In genomic region chr9:80066367-80067220, GRCm38 (mm10) we compare ENCODE assay signal across 8 mouse cellular contexts. TPM values are rescaled to one million over a fixed set of nuclear protein-coding genes. Genes with fewer than 3 reads are reported as not detected.
DNase-seq lines count a peak whose midpoint lies in the region; ATAC-seq lines count a peak whose summit lies in the region.

Gene Senp6 (plus strand): TSS chr9:80066903.

- H3K9ac ChIP-seq in hindbrain, embryonic 14.5 days = peak within 1 kb of the TSS; percentile 94

- no peaks in the 10 kb centered on the region for H3K9me3 ChIP-seq in hindbrain, embryonic 14.5 days (ENCODE audit: control insufficient read depth, low read length)

- 0% methylated on average over 59 of the region's 74 CpGs for WGBS in hindbrain, embryonic 14.5 days

- peak within 1 kb of the TSS; percentile 100 for H3K27ac ChIP-seq in hindbrain, embryonic 14.5 days

- H3K4me3 ChIP-seq in hindbrain, embryonic 14.5 days (replicated peaks; ENCODE audit: low read length) = peak within 1 kb of the TSS; percentile 95

- peaks cover 22% of the 10 kb centered on the region for H3K4me1 ChIP-seq in hindbrain, embryonic 14.5 days (replicated peaks; ENCODE audit: control insufficient read depth, insufficient read depth, low read length)

- H3K27me3 ChIP-seq in hindbrain, embryonic 14.5 days (ENCODE audit: control insufficient read depth, insufficient read depth, low read length) = no peaks in the 10 kb centered on the region

- peak within 1 kb of the TSS; percentile 63 for H3K4me2 ChIP-seq in hindbrain, embryonic 14.5 days (replicated peaks)

- H3K36me3 ChIP-seq in hindbrain, embryonic 14.5 days (replicated peaks; ENCODE audit: control insufficient read depth, insufficient read depth) = no peaks in the 10 kb centered on the region

- peak; percentile 92 for ATAC-seq in hindbrain, embryonic 14.5 days (ENCODE audit: low FRiP score)
- peak; percentile 76 for ATAC-seq in megakaryocyte, adult 5-6 weeks (ENCODE audit: poor library complexity, severe bottlenecking)

- DNase-seq in ZHBTc4 (ENCODE audit: low read depth, low spot score) = peak; percentile 81
- peak; percentile 85 to 87 for DNase-seq in cerebellum, postnatal 25 days
- peak; percentile 61 for DNase-seq in gastrocnemius, adult 18-20 months (ENCODE audit: low spot score)
- peak; percentile 67 for DNase-seq in hindbrain, embryonic 14.5 days (ENCODE audit: low spot score)
- DNase-seq in left cerebral cortex, adult 8-10 months (ENCODE audit: low spot score in 2 of 2) = peak; percentile 24 to 37
- DNase-seq in right cerebral cortex, postnatal 14 days = peak; percentile 67
- DNase-seq in urinary bladder, postnatal 25 days (ENCODE audit: low spot score) = peak; percentile 70

RNA-seq across cellular contexts. Expression of gene Senp6, which starts in this region (rescaled TPM):
- total RNA-seq in gastrocnemius, adult 18-20 months (2021) = 10 to 100 TPM; 52.2 to 63.9 TPM
- polyA plus RNA-seq in hindbrain, embryonic 14.5 days (2014; fragmentation: Nextera tagmentation; extraction: Ambion mirVana) = 61.1 and 63.2 TPM in 2 replicates
- total RNA-seq in left cerebral cortex, adult 8-10 months (2022) = 100 to 1,000 TPM in 1 of 4 experiments, 10 to 100 TPM in 3; 86.9 to 110 (median 93.7) TPM
- total RNA-seq in megakaryocyte, adult 5-6 weeks (2015) = 107 and 112 TPM in 2 replicates
- 88.1 and 101 TPM in 2 replicates for total RNA-seq in megakaryocyte, adult 5-6 weeks (2017)

Comparison
In these comparisons a context has a peak if more than half of its experiments do, and no peak if none do; other contexts are left out.
1. Peak in every context shown above with its lines: DNase-seq, ATAC-seq, H3K4me3 ChIP-seq and H3K27ac ChIP-seq.
2. DNase-seq: peak in every context shown above with its lines; median percentile 86 in cerebellum, postnatal 25 days; 81 in ZHBTc4; 70 in urinary bladder, postnatal 25 days; 67 in hindbrain, embryonic 14.5 days; 67 in right cerebral cortex, postnatal 14 days; 61 in gastrocnemius, adult 18-20 months; 30 in left cerebral cortex, adult 8-10 months.